Mouse (Mus musculus): Measurements from ENCODE around the gene Mex3a.

The Mex3a gene

GRCm38 (mm10) chr3:88532299-88532674, at the start of gene Mex3a:
Gene Mex3a (plus strand): TSS chr3:88532395.
- DNase-seq (ENCODE audit: low read depth, low spot score): no peak
- H3K36me3 ChIP-seq (ENCODE audit: control insufficient read depth, insufficient read depth, low read length, poor library complexity, severe bottlenecking): no peaks in the 10 kb centered on the region
- H3K27me3 ChIP-seq (ENCODE audit: control insufficient read depth, insufficient read depth, low read length, poor library complexity, severe bottlenecking): 0 out of 2 replicates have a peak, but pooled peaks cover 2% of the 10 kb centered on the region

DNA sequence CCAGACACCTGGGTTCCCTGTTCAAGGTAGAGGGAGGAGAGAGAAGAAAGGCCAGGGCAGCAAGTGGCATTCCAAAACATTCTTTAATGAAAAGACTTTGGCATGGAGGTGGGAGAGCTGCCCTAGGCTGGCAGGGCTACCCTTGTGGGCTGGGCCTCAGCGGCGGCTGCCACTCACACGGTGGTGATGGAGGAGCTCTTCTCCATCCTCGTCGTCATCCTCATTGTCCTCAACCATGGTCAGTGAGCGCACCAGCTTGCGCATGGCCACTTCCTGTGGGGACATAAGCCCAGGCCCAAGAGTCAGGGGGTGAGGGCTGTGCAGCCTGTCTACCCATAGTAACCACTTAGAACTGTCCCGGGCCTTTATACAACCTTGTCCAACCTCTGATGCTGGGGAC, 49.1 kb upstream of the Mex3a start:
- H3K36me3 ChIP-seq (ENCODE audit: control insufficient read depth, insufficient read depth, low read length, poor library complexity, severe bottlenecking): no peaks in the 10 kb centered on the region
- H3K27me3 ChIP-seq (ENCODE audit: control insufficient read depth, insufficient read depth, low read length, poor library complexity, severe bottlenecking): no peaks in the 10 kb centered on the region
- no peak for DNase-seq (ENCODE audit: low read depth, low spot score)

DNA sequence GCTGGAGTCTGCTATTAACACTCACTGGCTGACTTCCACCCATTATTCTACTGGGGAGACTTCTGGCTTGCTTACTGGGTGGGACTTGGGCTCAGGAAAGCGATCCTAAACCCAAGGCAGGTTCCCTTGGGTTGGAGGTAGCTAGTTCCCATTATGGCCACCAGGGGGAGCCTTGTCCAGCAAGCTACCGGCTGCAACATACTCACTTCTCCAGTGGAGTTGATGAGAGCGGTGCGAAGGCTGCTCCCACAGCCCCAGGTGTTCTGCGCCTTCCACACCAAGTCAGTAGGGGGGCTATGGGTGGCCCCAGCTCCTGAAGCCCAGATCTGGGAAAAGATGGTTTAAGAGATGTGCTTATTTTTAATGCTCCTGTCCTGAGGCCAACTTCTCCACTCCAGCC, 48.6 kb upstream of the Mex3a start:
- H3K27me3 ChIP-seq (ENCODE audit: control insufficient read depth, insufficient read depth, low read length, poor library complexity, severe bottlenecking): no peaks in the 10 kb centered on the region
- H3K36me3 ChIP-seq (ENCODE audit: control insufficient read depth, insufficient read depth, low read length, poor library complexity, severe bottlenecking): no peaks in the 10 kb centered on the region
- peak; percentile 88 for DNase-seq (ENCODE audit: low read depth, low spot score)

- DNase-seq (ENCODE audit: low read depth, low spot score): peak; percentile 56
- H3K27me3 ChIP-seq (ENCODE audit: control insufficient read depth, insufficient read depth, low read length, poor library complexity, severe bottlenecking): no peaks in the 10 kb centered on the region
- H3K36me3 ChIP-seq (ENCODE audit: control insufficient read depth, insufficient read depth, low read length, poor library complexity, severe bottlenecking): no peaks in the 10 kb centered on the region
Measured at GRCm38 (mm10) chr3:88484597-88485316, 47.4 kb upstream of the Mex3a start.

DNA sequence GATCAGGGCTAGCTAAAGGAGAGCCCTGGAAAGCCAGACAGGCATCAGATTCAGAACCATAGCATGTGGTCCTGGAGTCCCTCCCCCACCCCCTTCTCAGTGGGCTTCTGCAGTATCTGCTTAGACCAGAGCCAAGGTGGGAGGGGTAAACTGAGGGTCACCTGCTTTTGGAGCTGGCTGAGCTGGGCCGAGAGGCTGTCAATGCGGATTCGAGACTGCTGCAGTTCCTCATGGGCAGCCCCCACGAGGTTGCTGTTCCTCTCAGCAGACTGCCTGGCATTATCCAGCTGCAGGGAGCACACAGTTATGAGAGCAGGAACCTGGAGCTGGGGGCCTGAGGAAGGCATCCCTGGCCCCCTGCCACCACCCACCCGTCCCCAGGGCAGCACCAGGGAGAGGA, 46.2 kb upstream of the Mex3a start:
- no peaks in the 10 kb centered on the region for H3K36me3 ChIP-seq (ENCODE audit: control insufficient read depth, insufficient read depth, low read length, poor library complexity, severe bottlenecking)

GRCm38 (mm10) chr3:88486887-88487286, 45.3 kb upstream of the Mex3a start:
- DNase-seq (ENCODE audit: low read depth, low spot score): no peak
- H3K27me3 ChIP-seq (ENCODE audit: control insufficient read depth, insufficient read depth, low read length, poor library complexity, severe bottlenecking): no peaks in the 10 kb centered on the region

More for the DNA sequence above, 46.2 kb upstream of the Mex3a start:
- no peaks in the 10 kb centered on the region for H3K27me3 ChIP-seq (ENCODE audit: control insufficient read depth, insufficient read depth, low read length, poor library complexity, severe bottlenecking)
- no peak for DNase-seq (ENCODE audit: low read depth, low spot score)

DNA sequence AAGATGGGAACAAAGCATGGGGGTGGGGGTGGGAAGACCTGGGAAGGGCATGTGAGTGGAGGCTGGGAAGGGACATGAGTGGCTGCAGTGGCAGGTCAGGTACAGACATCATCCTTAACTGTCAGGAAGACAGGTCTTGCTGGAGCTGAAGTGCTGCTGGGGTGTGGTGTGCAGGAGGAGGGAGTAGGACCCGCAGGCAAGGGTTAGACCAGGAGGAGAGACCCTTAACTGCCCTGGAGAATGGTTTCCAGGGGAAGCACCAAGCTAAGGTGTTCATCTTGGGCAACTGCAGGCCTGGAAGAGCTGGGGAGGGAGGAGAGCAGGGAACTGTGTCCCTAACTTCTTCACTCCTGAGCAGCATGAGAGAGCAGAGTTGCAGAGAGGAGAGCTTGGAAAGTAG, 44.8 kb upstream of the Mex3a start:
- Histone ChIP-seq H3K36me3 (ENCODE audit: control insufficient read depth, insufficient read depth, low read length, poor library complexity, severe bottlenecking) (no peaks in the 10 kb centered on the region), H3K27me3 (ENCODE audit: control insufficient read depth, insufficient read depth, low read length, poor library complexity, severe bottlenecking) (no peaks in the 10 kb centered on the region)
- DNase-seq (ENCODE audit: low read depth, low spot score): no peak

More at GRCm38 (mm10) chr3:88486887-88487286, 45.3 kb upstream of the Mex3a start:
- H3K36me3 ChIP-seq (ENCODE audit: control insufficient read depth, insufficient read depth, low read length, poor library complexity, severe bottlenecking): no peaks in the 10 kb centered on the region

GRCm38 (mm10) chr3:88493706-88494582, 38.3 kb upstream of the Mex3a start:
- no peaks in the 10 kb centered on the region for H3K27me3 ChIP-seq (ENCODE audit: control insufficient read depth, insufficient read depth, low read length, poor library complexity, severe bottlenecking)
- no peaks in the 10 kb centered on the region for H3K36me3 ChIP-seq (ENCODE audit: control insufficient read depth, insufficient read depth, low read length, poor library complexity, severe bottlenecking)
- no peak for DNase-seq (ENCODE audit: low read depth, low spot score)

DNA sequence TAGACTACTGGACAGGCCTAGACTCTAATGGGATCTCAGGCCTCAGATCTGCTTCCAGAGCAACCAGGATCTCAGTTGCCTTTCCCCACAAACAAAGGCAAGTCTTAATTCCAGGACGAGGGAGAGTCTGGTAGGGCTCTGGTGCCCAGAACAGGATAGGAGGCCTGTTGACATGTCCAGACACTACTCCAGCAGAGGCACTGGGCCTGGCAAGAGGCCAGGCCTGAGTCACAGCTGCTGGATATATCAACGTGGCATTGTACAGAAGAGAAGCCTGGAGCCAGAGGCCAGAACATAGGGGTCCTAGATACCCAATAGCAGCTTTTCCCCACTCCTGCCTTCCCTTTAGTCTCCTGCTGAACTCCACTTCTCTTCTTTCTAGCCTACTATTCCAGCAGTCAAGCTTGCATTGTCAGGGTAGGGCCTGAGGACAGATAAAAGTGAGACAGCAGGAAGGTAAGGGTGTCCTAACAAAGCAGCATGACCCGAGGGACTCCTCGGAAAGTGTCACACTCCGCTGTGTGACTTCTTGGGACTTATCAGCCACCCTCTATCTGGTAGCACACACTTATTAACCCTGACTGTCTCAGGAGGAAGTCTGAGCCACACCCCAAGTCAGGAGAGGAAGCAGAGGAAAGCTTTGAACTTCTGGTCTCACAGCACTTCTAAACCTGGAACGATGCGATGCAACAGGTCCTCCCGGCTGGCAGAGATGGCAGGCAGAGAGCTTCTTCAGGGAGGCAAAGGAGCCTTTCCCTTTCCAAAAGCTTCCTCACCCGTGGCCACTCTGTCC, 37.2 kb upstream of the Mex3a start:
- H3K27me3 ChIP-seq (ENCODE audit: control insufficient read depth, insufficient read depth, low read length, poor library complexity, severe bottlenecking): no peaks in the 10 kb centered on the region
- H3K36me3 ChIP-seq (ENCODE audit: control insufficient read depth, insufficient read depth, low read length, poor library complexity, severe bottlenecking): no peaks in the 10 kb centered on the region
- no peak for DNase-seq (ENCODE audit: low read depth, low spot score)

DNA sequence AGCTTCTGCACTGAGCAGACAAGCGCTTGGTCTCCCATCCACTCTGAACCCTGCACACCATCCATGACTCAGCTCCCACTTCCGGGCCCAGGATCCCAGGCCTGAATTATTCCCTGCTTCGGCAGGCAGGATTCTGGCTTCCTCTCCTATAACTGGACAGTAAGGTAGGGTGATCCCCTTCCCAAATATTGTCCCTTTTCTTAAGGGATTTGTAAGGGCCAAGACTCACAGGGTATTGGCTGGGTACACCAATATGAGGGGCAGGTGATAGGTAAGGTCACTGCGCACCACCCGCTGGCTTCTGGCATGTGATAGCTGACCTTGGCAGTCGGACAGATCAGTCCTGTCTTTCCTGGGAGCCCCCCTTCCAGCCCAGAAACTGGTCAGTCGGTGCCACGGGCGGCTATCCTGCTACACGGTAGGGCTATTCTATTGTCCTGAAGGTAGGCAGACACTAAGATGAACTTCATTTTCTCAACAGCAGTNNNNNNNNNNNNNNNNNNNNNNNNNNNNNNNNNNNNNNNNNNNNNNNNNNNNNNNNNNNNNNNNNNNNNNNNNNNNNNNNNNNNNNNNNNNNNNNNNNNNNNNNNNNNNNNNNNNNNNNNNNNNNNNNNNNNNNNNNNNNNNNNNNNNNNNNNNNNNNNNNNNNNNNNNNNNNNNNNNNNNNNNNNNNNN, 36.3 kb upstream of the Mex3a start:
- Histone ChIP-seq H3K27me3 (ENCODE audit: control insufficient read depth, insufficient read depth, low read length, poor library complexity, severe bottlenecking) (no peaks in the 10 kb centered on the region), H3K36me3 (ENCODE audit: control insufficient read depth, insufficient read depth, low read length, poor library complexity, severe bottlenecking) (no peaks in the 10 kb centered on the region)
- no peak for DNase-seq (ENCODE audit: low read depth, low spot score)

DNA sequence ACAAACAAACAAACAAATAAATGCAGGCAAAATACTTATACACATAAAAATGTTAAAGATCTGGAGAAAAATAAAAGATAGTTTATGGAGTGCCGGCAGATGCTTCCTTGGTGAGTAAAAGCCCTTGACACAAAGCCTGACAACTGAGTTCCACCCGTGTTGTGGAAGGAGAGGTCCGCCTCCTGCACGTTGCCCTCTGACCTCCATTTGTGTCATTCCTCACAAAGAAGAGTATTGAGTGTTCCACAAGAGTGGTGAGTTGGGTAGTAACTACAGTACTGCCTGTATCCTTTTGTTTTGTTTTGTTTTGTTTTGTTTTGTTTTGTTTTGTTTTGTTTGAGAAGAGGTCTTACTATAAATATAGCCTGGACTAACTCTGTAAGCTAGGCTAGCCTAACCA, 32.6 kb upstream of the Mex3a start:
- H3K36me3 ChIP-seq (ENCODE audit: control insufficient read depth, insufficient read depth, low read length, poor library complexity, severe bottlenecking): no peaks in the 10 kb centered on the region
- H3K27me3 ChIP-seq (ENCODE audit: control insufficient read depth, insufficient read depth, low read length, poor library complexity, severe bottlenecking): no peaks in the 10 kb centered on the region
- no peak for DNase-seq (ENCODE audit: low read depth, low spot score)

- H3K36me3 ChIP-seq (ENCODE audit: control insufficient read depth, insufficient read depth, low read length, poor library complexity, severe bottlenecking): no peaks in the 10 kb centered on the region
- DNase-seq (ENCODE audit: low read depth, low spot score): no peak
Measured at GRCm38 (mm10) chr3:88500087-88500486, 32.1 kb upstream of the Mex3a start.

DNA sequence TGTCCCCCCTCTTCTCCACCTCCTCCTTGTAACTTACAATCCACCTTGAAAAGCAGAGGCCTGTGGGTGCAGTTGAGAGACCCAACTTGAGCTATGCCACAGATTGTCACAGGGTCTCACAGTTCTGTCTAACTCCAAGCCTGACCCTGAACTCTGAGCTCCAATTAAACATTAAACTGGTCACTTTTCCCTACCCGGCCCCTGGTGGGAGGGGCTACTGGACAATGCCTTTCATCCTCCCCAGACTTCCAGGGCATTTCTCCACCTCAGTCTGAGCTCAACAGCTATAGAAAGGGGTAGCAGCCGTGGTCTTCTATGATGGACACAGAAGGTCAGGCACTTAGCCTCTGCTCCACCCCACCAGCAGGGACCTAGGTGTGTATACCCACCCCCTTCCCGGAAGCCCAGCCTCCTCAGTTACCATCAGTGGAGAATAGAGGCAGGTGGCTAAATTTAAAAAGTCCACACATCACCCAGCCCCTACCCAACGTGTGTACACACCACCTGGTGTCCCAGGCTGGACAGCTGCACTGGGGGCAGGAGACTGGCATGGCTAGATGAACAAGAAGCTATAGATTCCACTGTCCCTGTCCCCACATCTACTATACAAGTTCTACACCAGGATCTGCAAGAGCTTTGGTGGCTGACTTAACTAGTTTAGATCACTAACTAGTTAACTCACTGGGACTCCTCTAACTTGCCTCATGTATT, 31.4 kb upstream of the Mex3a start:
- H3K36me3 ChIP-seq (ENCODE audit: control insufficient read depth, insufficient read depth, low read length, poor library complexity, severe bottlenecking): no peaks in the 10 kb centered on the region
- no peaks in the 10 kb centered on the region for H3K27me3 ChIP-seq (ENCODE audit: control insufficient read depth, insufficient read depth, low read length, poor library complexity, severe bottlenecking)
- DNase-seq (ENCODE audit: low read depth, low spot score): no peak

More at GRCm38 (mm10) chr3:88500087-88500486, 32.1 kb upstream of the Mex3a start:
- H3K27me3 ChIP-seq (ENCODE audit: control insufficient read depth, insufficient read depth, low read length, poor library complexity, severe bottlenecking): no peaks in the 10 kb centered on the region

Measured in splenic B cell, adult 2 months (primary cell).